Mouse (Mus musculus): Measurements from ENCODE around the gene Wdr89. TPM values are rescaled to one million over a fixed set of nuclear protein-coding genes. Genes with fewer than 3 reads are reported as not detected.

The Wdr89 gene
- polyA plus RNA-seq, 1 experiment from 2014 or later, result 9.3 TPM

DNA sequence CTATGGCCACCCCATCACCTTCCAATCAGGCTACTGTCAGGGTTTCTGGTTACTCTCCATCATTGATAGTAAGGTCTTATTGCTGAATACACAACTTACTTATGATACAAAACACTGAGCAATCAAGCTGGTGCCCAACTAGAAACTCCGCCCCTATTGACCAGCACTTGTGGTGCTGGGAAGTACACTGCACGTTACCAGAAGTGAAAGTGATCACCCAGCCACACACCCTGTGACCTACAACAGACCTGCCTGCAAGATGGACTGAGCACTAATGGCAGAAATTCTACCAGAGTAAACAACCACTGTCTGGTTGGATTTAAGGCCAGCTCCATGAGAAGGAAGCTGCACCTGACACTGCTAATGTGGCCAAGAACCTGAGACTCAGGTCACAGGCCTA is 31.0 kb downstream of the Wdr89 start:
- Histone ChIP-seq H3K4me1 (ENCODE audit: control insufficient read depth, insufficient read depth, low read length) (no peaks in the 10 kb centered on the region), H3K36me3 (ENCODE audit: control insufficient read depth, insufficient read depth, low read length) (no peaks in the 10 kb centered on the region), H3K4me3 (ENCODE audit: low read length) (no peak overlapping the region), H3K27me3 (replicated peaks; ENCODE audit: control insufficient read depth, insufficient read depth, low read length) (no peaks in the 10 kb centered on the region), H3K4me2 (ENCODE audit: low read depth, low read length) (no peak overlapping the region), H3K27ac (ENCODE audit: low read length) (no peak overlapping the region), H3K9ac (ENCODE audit: low read depth, low read length) (no peak overlapping the region), H3K9me3 (ENCODE audit: control insufficient read depth, low read length) (no peaks in the 10 kb centered on the region)
- 81% methylated on average over 2 of the region's 2 CpGs for WGBS
- no peak for ATAC-seq

DNA sequence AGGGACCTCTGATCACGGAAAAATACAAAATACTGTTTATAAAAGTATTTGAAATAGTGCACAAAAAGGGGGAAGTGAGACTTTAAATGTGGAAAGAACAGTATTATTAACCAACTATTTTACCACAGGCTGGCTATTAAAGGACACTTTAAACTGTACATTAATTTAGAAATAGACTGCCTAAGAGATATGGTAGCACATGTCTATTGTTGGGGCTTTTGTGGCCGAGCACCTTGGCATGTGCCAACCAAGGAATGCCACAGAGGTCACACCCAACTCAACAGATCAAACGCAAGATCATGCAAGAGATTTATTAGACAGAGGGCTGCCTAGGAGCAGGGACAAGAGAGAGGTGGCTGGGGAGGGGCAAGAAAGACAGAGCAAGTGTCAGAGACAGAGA is 32.2 kb downstream of the Wdr89 start:
- no peak for ATAC-seq
- Histone ChIP-seq H3K9me3 (ENCODE audit: control insufficient read depth, low read length) (no peaks in the 10 kb centered on the region), H3K36me3 (ENCODE audit: control insufficient read depth, insufficient read depth, low read length) (no peaks in the 10 kb centered on the region), H3K4me1 (ENCODE audit: control insufficient read depth, insufficient read depth, low read length) (no peaks in the 10 kb centered on the region), H3K27me3 (replicated peaks; ENCODE audit: control insufficient read depth, insufficient read depth, low read length) (no peaks in the 10 kb centered on the region), H3K4me2 (ENCODE audit: low read depth, low read length) (no peak overlapping the region), H3K27ac (ENCODE audit: low read length) (no peak overlapping the region), H3K4me3 (ENCODE audit: low read length) (no peak overlapping the region), H3K9ac (ENCODE audit: low read depth, low read length) (no peak overlapping the region)
- WGBS, result 74% methylated on average over 3 of the region's 3 CpGs

DNA sequence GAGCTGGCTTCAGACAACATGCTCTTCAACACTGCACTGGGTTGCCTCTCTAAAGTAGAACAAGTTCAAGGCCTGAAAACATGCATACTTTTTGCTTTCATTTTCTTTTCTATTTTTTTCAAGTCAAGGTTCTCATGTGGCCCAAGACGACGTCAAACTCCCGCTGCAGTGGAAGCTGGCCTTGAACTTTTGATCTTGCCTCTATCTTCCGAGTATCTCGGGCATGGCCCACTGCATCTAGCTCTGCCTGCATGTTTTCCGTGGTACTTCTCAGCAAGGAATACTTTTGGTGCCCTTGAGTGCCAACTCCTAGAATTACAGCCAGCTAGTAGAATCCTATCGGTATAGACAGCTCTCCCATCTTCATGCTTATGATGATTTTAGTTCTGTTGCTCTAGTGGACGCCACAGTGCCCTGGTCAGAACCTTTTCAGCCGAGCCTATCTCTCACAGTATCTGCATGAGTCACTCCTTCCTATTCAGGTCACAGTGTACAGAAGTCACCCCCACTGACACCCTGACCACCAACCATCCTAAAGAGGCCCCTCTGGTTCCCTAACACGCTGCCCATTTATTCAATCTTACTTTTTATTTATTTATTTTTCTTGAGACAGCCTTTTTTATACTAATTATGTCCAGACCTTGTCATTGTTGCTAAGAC is 33.4 kb downstream of the Wdr89 start:
- Histone ChIP-seq H3K4me2 (ENCODE audit: low read depth, low read length) (no peak overlapping the region), H3K36me3 (ENCODE audit: control insufficient read depth, insufficient read depth, low read length) (no peaks in the 10 kb centered on the region), H3K27ac (ENCODE audit: low read length) (no peak overlapping the region), H3K4me3 (ENCODE audit: low read length) (no peak overlapping the region), H3K4me1 (ENCODE audit: control insufficient read depth, insufficient read depth, low read length) (no peaks in the 10 kb centered on the region), H3K9ac (ENCODE audit: low read depth, low read length) (no peak overlapping the region), H3K27me3 (replicated peaks; ENCODE audit: control insufficient read depth, insufficient read depth, low read length) (no peaks in the 10 kb centered on the region), H3K9me3 (ENCODE audit: control insufficient read depth, low read length) (no peaks in the 10 kb centered on the region)
- WGBS, result 80% methylated on average over 10 of the region's 10 CpGs
- no peak for ATAC-seq

DNA sequence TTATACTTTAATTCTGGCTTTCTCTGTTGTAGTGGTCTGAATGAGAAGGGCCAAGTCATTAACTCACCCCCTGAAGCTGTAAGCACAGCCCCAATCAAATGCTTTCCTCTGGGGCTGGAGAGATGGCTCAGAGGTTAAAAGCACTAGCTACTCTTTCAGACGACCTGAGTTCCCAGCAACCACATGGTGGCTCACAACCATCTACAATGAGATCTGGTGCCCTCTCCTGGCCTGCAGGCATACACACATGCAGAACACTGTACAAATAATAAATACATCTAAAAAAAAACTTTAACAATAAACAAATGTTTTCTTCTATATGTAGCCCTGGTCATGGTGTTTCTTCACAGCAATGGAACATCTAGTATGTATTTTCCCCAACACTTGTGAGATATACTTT is 39.7 kb downstream of the Wdr89 start:
- no peak overlapping the region for H3K9ac ChIP-seq (ENCODE audit: low read depth, low read length)
- H3K27me3 ChIP-seq (replicated peaks; ENCODE audit: control insufficient read depth, insufficient read depth, low read length), result no peaks in the 10 kb centered on the region
- no peak for ATAC-seq
- H3K36me3 ChIP-seq (ENCODE audit: control insufficient read depth, insufficient read depth, low read length), result no peaks in the 10 kb centered on the region
- WGBS, result 65% methylated on average over 1 of the region's 1 CpGs
- H3K27ac ChIP-seq (ENCODE audit: low read length), result no peak overlapping the region
- no peak overlapping the region for H3K4me3 ChIP-seq (ENCODE audit: low read length)
- no peak overlapping the region for H3K4me2 ChIP-seq (ENCODE audit: low read depth, low read length)
- H3K4me1 ChIP-seq (ENCODE audit: control insufficient read depth, insufficient read depth, low read length), result no peaks in the 10 kb centered on the region
- no peaks in the 10 kb centered on the region for H3K9me3 ChIP-seq (ENCODE audit: control insufficient read depth, low read length)

DNA sequence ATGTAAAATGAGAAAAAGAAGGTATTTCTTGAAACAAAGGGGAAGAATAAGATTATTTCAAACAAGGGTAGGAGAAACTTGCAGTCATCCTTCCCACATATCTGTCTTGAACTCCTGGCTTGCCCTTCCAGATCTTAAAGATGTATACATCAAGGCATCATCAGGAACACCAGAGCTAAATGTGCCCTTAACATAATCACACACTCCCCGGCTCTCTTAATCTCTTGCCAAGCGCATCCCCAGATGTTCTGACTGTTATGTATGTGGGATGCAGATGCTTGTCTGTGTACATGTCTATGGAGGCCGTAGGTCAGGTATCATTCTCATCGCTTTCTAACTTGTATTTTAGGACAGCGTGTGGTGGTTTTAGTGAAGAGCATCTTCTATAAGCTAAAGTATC is 46.0 kb downstream of the Wdr89 start:
- no peak for ATAC-seq
- Histone ChIP-seq H3K36me3 (ENCODE audit: control insufficient read depth, insufficient read depth, low read length) (no peaks in the 10 kb centered on the region), H3K27me3 (replicated peaks; ENCODE audit: control insufficient read depth, insufficient read depth, low read length) (no peaks in the 10 kb centered on the region), H3K4me2 (ENCODE audit: low read depth, low read length) (no peak overlapping the region), H3K27ac (ENCODE audit: low read length) (no peak overlapping the region), H3K4me1 (ENCODE audit: control insufficient read depth, insufficient read depth, low read length) (no peaks in the 10 kb centered on the region), H3K9me3 (ENCODE audit: control insufficient read depth, low read length) (no peaks in the 10 kb centered on the region), H3K9ac (ENCODE audit: low read depth, low read length) (no peak overlapping the region), H3K4me3 (ENCODE audit: low read length) (no peak overlapping the region)
- WGBS, result 88% methylated on average over 5 of the region's 5 CpGs

GRCm38 (mm10) chr12:75622835-75623234 is 46.5 kb downstream of the Wdr89 start:
- Histone ChIP-seq H3K4me2 (ENCODE audit: low read depth, low read length) (no peak overlapping the region), H3K36me3 (ENCODE audit: control insufficient read depth, insufficient read depth, low read length) (no peaks in the 10 kb centered on the region), H3K4me1 (ENCODE audit: control insufficient read depth, insufficient read depth, low read length) (no peaks in the 10 kb centered on the region), H3K9me3 (ENCODE audit: control insufficient read depth, low read length) (no peaks in the 10 kb centered on the region), H3K4me3 (ENCODE audit: low read length) (no peak overlapping the region), H3K27ac (ENCODE audit: low read length) (no peak overlapping the region), H3K27me3 (replicated peaks; ENCODE audit: control insufficient read depth, insufficient read depth, low read length) (no peaks in the 10 kb centered on the region), H3K9ac (ENCODE audit: low read depth, low read length) (no peak overlapping the region)
- WGBS, result 71% methylated on average over 3 of the region's 3 CpGs
- ATAC-seq, result no peak

DNA sequence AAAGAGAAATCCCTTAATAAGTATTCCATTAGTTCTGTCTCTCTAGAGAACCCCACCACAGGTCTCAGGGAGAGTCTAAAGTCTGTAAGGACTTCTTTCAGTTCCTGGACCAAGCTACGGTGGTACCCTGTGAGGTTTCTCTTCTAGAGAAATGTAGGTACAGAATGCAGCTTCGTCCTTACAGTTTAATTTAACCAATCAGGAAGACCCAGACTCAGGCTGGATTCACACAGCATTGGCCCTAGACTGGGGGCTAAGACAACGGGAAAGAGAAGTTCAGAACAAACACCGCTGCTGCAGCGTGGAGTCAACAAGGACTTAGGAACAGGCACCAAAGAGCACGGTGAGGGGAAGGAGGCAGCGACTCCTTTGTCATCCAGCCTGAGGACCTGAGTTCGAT is 52.5 kb downstream of the Wdr89 start:
- peaks cover 6% of the 10 kb centered on the region; the same call in 1 of the 2 replicates for H3K4me1 ChIP-seq (ENCODE audit: control insufficient read depth, insufficient read depth, low read length)
- WGBS, result 66% methylated on average over 8 of the region's 8 CpGs
- H3K9ac ChIP-seq (ENCODE audit: low read depth, low read length), result no peak overlapping the region
- H3K36me3 ChIP-seq (ENCODE audit: control insufficient read depth, insufficient read depth, low read length), result no peaks in the 10 kb centered on the region
- H3K27me3 ChIP-seq (replicated peaks; ENCODE audit: control insufficient read depth, insufficient read depth, low read length), result no peaks in the 10 kb centered on the region
- H3K9me3 ChIP-seq (ENCODE audit: control insufficient read depth, low read length), result no peaks in the 10 kb centered on the region
- no peak overlapping the region for H3K4me2 ChIP-seq (ENCODE audit: low read depth, low read length)
- H3K27ac ChIP-seq (ENCODE audit: low read length), result no peak overlapping the region
- H3K4me3 ChIP-seq (ENCODE audit: low read length), result no peak overlapping the region
- no peak for ATAC-seq

DNA sequence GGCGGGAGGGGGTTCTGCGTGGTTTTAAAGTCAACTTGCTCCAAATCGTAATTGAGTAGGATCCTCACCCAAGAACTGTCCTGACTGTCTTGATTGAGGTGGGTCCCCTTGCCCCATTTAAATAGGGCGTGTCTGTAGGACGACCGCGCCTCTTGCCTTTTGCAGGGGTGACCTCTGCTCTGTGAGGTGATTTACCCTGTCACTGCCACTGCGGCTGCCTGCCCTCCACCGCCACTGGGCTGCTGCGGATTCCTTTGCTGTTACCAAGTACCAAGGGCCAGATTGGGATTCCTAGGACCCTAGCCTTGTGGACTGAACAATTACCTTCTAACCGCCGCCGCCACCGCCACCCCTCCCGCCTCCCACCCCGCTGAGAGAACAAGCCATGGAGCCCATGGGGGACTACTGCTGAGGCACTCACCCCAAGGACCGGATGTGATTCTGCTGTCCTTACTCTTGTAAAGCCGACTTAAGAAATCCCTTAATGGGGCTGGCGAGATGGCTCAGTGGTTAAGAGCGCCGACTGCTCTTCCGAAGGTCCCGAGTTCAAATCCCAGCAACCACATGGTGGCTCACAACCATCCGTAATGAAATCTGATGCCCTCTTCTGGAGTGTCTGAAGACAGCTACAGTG is 53.1 kb downstream of the Wdr89 start:
- Histone ChIP-seq H3K27ac (ENCODE audit: low read length) (no peak overlapping the region), H3K4me1 (ENCODE audit: control insufficient read depth, insufficient read depth, low read length) (peaks cover 6% of the 10 kb centered on the region; the same call in 1 of the 2 replicates), H3K9me3 (ENCODE audit: control insufficient read depth, low read length) (no peaks in the 10 kb centered on the region), H3K4me2 (ENCODE audit: low read depth, low read length) (peak overlapping the region; percentile 54), H3K27me3 (replicated peaks; ENCODE audit: control insufficient read depth, insufficient read depth, low read length) (no peaks in the 10 kb centered on the region), H3K36me3 (ENCODE audit: control insufficient read depth, insufficient read depth, low read length) (no peaks in the 10 kb centered on the region), H3K4me3 (ENCODE audit: low read length) (peak overlapping the region; percentile 36), H3K9ac (ENCODE audit: low read depth, low read length) (0 out of 2 replicates have a peak overlapping the region, but pooled peaks have one; percentile 14)
- 9% methylated on average over 23 of the region's 24 CpGs for WGBS
- peak; percentile 82 for ATAC-seq

DNA sequence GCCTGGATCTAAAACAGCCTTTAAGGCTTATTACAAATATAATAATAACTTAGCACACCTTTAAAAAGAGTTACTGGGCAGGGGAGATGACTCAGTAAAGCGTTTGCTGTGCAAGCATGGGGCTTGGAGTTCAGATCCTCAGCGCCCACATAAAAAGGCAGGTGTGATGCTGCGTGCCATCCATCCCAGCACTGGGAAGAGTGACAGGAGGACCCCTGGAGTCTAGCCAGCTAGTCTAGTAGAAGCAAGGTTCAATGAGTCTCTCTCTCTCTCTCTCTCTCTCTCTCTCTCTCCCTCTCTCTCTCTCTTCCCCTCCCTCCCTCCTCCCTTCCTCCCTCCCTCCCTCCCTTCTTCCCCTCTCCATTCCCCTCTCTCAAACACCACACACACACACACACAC is 53.8 kb downstream of the Wdr89 start:
- Histone ChIP-seq H3K36me3 (ENCODE audit: control insufficient read depth, insufficient read depth, low read length) (no peaks in the 10 kb centered on the region), H3K9me3 (ENCODE audit: control insufficient read depth, low read length) (no peaks in the 10 kb centered on the region), H3K27me3 (replicated peaks; ENCODE audit: control insufficient read depth, insufficient read depth, low read length) (no peaks in the 10 kb centered on the region), H3K27ac (ENCODE audit: low read length) (no peak overlapping the region), H3K4me1 (ENCODE audit: control insufficient read depth, insufficient read depth, low read length) (peaks cover 6% of the 10 kb centered on the region; the same call in 1 of the 2 replicates), H3K4me3 (ENCODE audit: low read length) (no peak overlapping the region), H3K4me2 (ENCODE audit: low read depth, low read length) (no peak overlapping the region), H3K9ac (ENCODE audit: low read depth, low read length) (no peak overlapping the region)
- WGBS, result 53% methylated on average over 3 of the region's 3 CpGs
- no peak for ATAC-seq

All from intestine, embryonic 16.5 days (tissue).